Mouse (Mus musculus) kidney, adult 2 months (tissue): Measurements from ENCODE around the gene Robo2. TPM values are rescaled to one million over a fixed set of nuclear protein-coding genes. Genes with fewer than 3 reads are reported as not detected.
A peak's percentile ranks its signal among the peaks of the same experiment; 100 is the strongest.

Experiments used
- DNase-seq: peaks from one replicate; pipeline ENCODE4 v3.0.0; 2021
- H3K27ac ChIP-seq: fragments of 200-500 bp; 2 replicates; pipeline ENCODE4 v1.5.1; 2012; ENCODE audit warnings: low read depth, low read length, control low read depth, inconsistent platforms; ENCODE audit not compliant: insufficient read depth
- H3K27me3 ChIP-seq: fragments of 200-500 bp; replicated peaks from 2 replicates; pipeline ENCODE4 v1.6.1; 2012; ENCODE audit warnings: mild to moderate bottlenecking, moderate library complexity, low read length, inconsistent platforms; ENCODE audit not compliant: control insufficient read depth, insufficient read depth
- H3K36me3 ChIP-seq: fragments of 200-500 bp; 2 replicates; pipeline ENCODE4 v1.6.1; 2012; ENCODE audit warnings: mild to moderate bottlenecking, moderate library complexity, low read length, inconsistent platforms; ENCODE audit not compliant: control insufficient read depth, insufficient read depth
- H3K4me1 ChIP-seq: fragments of 200-500 bp; 2 replicates; pipeline ENCODE4 v1.6.1; 2011; ENCODE audit warnings: low read length; ENCODE audit not compliant: control insufficient read depth, insufficient read depth
- H3K4me3 ChIP-seq: fragments of 200-500 bp; 2 replicates; pipeline ENCODE4 v1.5.1; 2011; ENCODE audit warnings: mild to moderate bottlenecking, low read depth, low read length, control low read depth; ENCODE audit not compliant: insufficient read depth
- CTCF ChIP-seq: fragments of 200-500 bp; conservative IDR thresholded peaks from 2 replicates; pipeline ENCODE4 v1.5.1; 2011; ENCODE audit warnings: low read depth, mild to moderate bottlenecking, control low read depth, low read length, moderate library complexity, mixed read lengths; ENCODE audit not compliant: insufficient read depth, insufficient read length
- POLR2A ChIP-seq: fragments of 200-500 bp; IDR thresholded peaks from one replicate; pipeline ENCODE4 v1.6.1; 2011; ENCODE audit warnings: low read depth, low read length, control low read depth
- WGBS: fragments of 180-500 bp; shearing (Covaris S2); methylation state at CpG from one replicate; pipeline ENCODE4 v1.1.7; 2018; 5-methylcytosine and 5-hydroxymethylcytosine counted together
- polyA plus RNA-seq: library from polyadenylated mRNA; depleted of rRNA; stranded (reverse); fragments of >200 nt; gene quantifications from 2 replicates; pipeline ENCODE4 v1.2.3, GENCODE M21; 2012

Gene Robo2
- polyA plus RNA-seq, 1 experiment, result 15.3 TPM

- 86% methylated on average over 6 of the region's 6 CpGs for WGBS
Observed at GRCm38 (mm10) chr16:74234393-74235059, 177.1 kb downstream of the Robo2 start.

GRCm38 (mm10) chr16:74233596-74233995, 178.0 kb downstream of the Robo2 start:
- 57% methylated on average over 5 of the region's 5 CpGs for WGBS
- DNase-seq, result peak; percentile 5

More at GRCm38 (mm10) chr16:74234393-74235059, 177.1 kb downstream of the Robo2 start:
- Histone ChIP-seq H3K27me3 (no peaks in the 10 kb centered on the region), H3K27ac (no peak overlapping the region), H3K4me1 (no peaks in the 10 kb centered on the region), H3K36me3 (no peaks in the 10 kb centered on the region), H3K4me3 (no peak overlapping the region)
- TF ChIP-seq POLR2A (no peak), CTCF (no peak)
- no peak for DNase-seq

GRCm38 (mm10) chr16:74227285-74227684, 184.3 kb downstream of the Robo2 start:
- H3K4me1 ChIP-seq, result no peaks in the 10 kb centered on the region
- no peak overlapping the region for H3K27ac ChIP-seq
- no peak overlapping the region for H3K4me3 ChIP-seq
- TF ChIP-seq POLR2A (no peak), CTCF (no peak)
- peak; percentile 8 for DNase-seq
- H3K27me3 ChIP-seq, result no peaks in the 10 kb centered on the region
- no peaks in the 10 kb centered on the region for H3K36me3 ChIP-seq

More at GRCm38 (mm10) chr16:74233596-74233995, 178.0 kb downstream of the Robo2 start:
- Histone ChIP-seq H3K36me3 (no peaks in the 10 kb centered on the region), H3K4me1 (no peaks in the 10 kb centered on the region), H3K4me3 (no peak overlapping the region), H3K27me3 (no peaks in the 10 kb centered on the region), H3K27ac (no peak overlapping the region)
- TF ChIP-seq CTCF (no peak), POLR2A (no peak)

GRCm38 (mm10) chr16:74225423-74226272, 186.0 kb downstream of the Robo2 start:
- Histone ChIP-seq H3K36me3 (no peaks in the 10 kb centered on the region), H3K4me3 (no peak overlapping the region), H3K27me3 (no peaks in the 10 kb centered on the region), H3K27ac (no peak overlapping the region), H3K4me1 (no peaks in the 10 kb centered on the region)
- WGBS, result 50% methylated on average over 7 of the region's 7 CpGs
- no peak for DNase-seq
- TF ChIP-seq POLR2A, result no peak
- no peak for TF ChIP-seq CTCF

GRCm38 (mm10) chr16:74222501-74222900, 189.1 kb downstream of the Robo2 start:
- 63% methylated on average over 5 of the region's 5 CpGs for WGBS
- Histone ChIP-seq H3K4me1 (no peaks in the 10 kb centered on the region), H3K4me3 (no peak overlapping the region), H3K27me3 (no peaks in the 10 kb centered on the region), H3K27ac (no peak overlapping the region), H3K36me3 (no peaks in the 10 kb centered on the region)
- no peak for DNase-seq
- TF ChIP-seq POLR2A (no peak), CTCF (no peak)

GRCm38 (mm10) chr16:74216879-74217415, 194.7 kb downstream of the Robo2 start:
- H3K4me3 ChIP-seq, result no peak overlapping the region
- no peaks in the 10 kb centered on the region for H3K27me3 ChIP-seq
- no peak overlapping the region for H3K27ac ChIP-seq
- no peak for DNase-seq
- TF ChIP-seq CTCF (no peak), POLR2A (no peak)
- 45% methylated on average over 1 of the region's 1 CpGs for WGBS
- H3K36me3 ChIP-seq, result no peaks in the 10 kb centered on the region
- H3K4me1 ChIP-seq, result no peaks in the 10 kb centered on the region

GRCm38 (mm10) chr16:74215791-74216190, 195.8 kb downstream of the Robo2 start:
- TF ChIP-seq CTCF, result no peak
- no peak for TF ChIP-seq POLR2A
- Histone ChIP-seq H3K27me3 (no peaks in the 10 kb centered on the region), H3K4me1 (no peaks in the 10 kb centered on the region), H3K4me3 (no peak overlapping the region), H3K27ac (no peak overlapping the region), H3K36me3 (no peaks in the 10 kb centered on the region)
- 83% methylated on average over 13 of the region's 13 CpGs for WGBS
- peak; percentile 8 for DNase-seq
